Mouse (Mus musculus): ENCODE results near the gene Pom121l2.

Pom121l2 gene

GRCm38 (mm10) chr13:21994896-21995295, 13.9 kb downstream of the Pom121l2 start:
- no peak for DNase-seq

- DNase-seq: peak; percentile 64
These were observed 14.4 kb downstream of the Pom121l2 start for GRCm38 (mm10) chr13:21995331-21995914.

GRCm38 (mm10) chr13:21996101-21996839, 15.3 kb downstream of the Pom121l2 start:
- no peak for DNase-seq

- no peak for DNase-seq
These were observed 15.8 kb downstream of the Pom121l2 start for GRCm38 (mm10) chr13:21996840-21997185.

GRCm38 (mm10) chr13:21997201-21997820, 16.3 kb downstream of the Pom121l2 start:
- no peak for DNase-seq

GRCm38 (mm10) chr13:21997821-21998220, 16.8 kb downstream of the Pom121l2 start:
- no peak for DNase-seq

GRCm38 (mm10) chr13:21998412-21998811, 17.4 kb downstream of the Pom121l2 start:
- no peak for DNase-seq

GRCm38 (mm10) chr13:21999147-21999546, 18.2 kb downstream of the Pom121l2 start:
- DNase-seq: no peak

- DNase-seq: no peak
These were observed 20.4 kb downstream of the Pom121l2 start for GRCm38 (mm10) chr13:22001346-22001745.

- DNase-seq: peak; percentile 44
These were observed 20.8 kb downstream of the Pom121l2 start for GRCm38 (mm10) chr13:22001823-22002222.

GRCm38 (mm10) chr13:22005605-22006333, 24.8 kb downstream of the Pom121l2 start:
- DNase-seq: peak; percentile 69

- peak; percentile 80 for DNase-seq
These were observed 25.5 kb downstream of the Pom121l2 start for GRCm38 (mm10) chr13:22006334-22007120.

- DNase-seq: no peak
These were observed 26.1 kb downstream of the Pom121l2 start for GRCm38 (mm10) chr13:22007121-22007510.

- DNase-seq: no peak
These were observed 26.9 kb downstream of the Pom121l2 start for GRCm38 (mm10) chr13:22007872-22008271.

GRCm38 (mm10) chr13:22008707-22009106, 27.7 kb downstream of the Pom121l2 start:
- DNase-seq: no peak

- no peak for DNase-seq
These were observed 28.6 kb downstream of the Pom121l2 start, which contains the start of gene Prss16 for GRCm38 (mm10) chr13:22009642-22010041. TSS of gene Prss16 (minus strand) at chr13:22009742.

- no peak for DNase-seq
These were observed 32.7 kb downstream of the Pom121l2 start for GRCm38 (mm10) chr13:22013716-22014115.

- DNase-seq: no peak
These were observed 33.4 kb downstream of the Pom121l2 start for GRCm38 (mm10) chr13:22014411-22014845.

GRCm38 (mm10) chr13:22015479-22016450, 34.8 kb downstream of the Pom121l2 start:
- peak; percentile 88 for DNase-seq

GRCm38 (mm10) chr13:22019934-22020835, 39.2 kb downstream of the Pom121l2 start:
- DNase-seq: peak; percentile 67

Measured in thymus, postnatal 4 days (tissue).